Mouse (Mus musculus) intestine, embryonic 15.5 days (tissue): Measurements from ENCODE around the gene Borcs6. TPM values are rescaled to one million over a fixed set of nuclear protein-coding genes. Genes with fewer than 3 reads are reported as not detected.

Experiments used
- ATAC-seq: fragments of 200-750 bp; cut with Nextera tagmentation; 2 replicates; pipeline ENCODE4 v1.8.0; 2017; ENCODE audit warnings: moderate TSS enrichment, moderate library complexity
- H3K27ac ChIP-seq: fragments of 300-500 bp; sonication (generic); 2 replicates; pipeline ENCODE4 v1.5.1; 2015; ENCODE audit warnings: mild to moderate bottlenecking, inconsistent platforms
- H3K27me3 ChIP-seq: fragments of 300-500 bp; sonication (generic); replicated peaks from 2 replicates; pipeline ENCODE4 v1.6.1; 2015; ENCODE audit warnings: inconsistent platforms
- H3K36me3 ChIP-seq: fragments of 300-500 bp; sonication (generic); 2 replicates; pipeline ENCODE4 v1.6.1; 2015; ENCODE audit warnings: inconsistent platforms
- H3K4me1 ChIP-seq: fragments of 300-500 bp; sonication (generic); replicated peaks from 2 replicates; pipeline ENCODE4 v1.6.1; 2015; ENCODE audit warnings: inconsistent platforms
- H3K4me2 ChIP-seq: fragments of 300-500 bp; sonication (generic); replicated peaks from 2 replicates; pipeline ENCODE4 v1.6.1; 2015; ENCODE audit warnings: mild to moderate bottlenecking, inconsistent platforms
- H3K4me3 ChIP-seq: fragments of 300-500 bp; sonication (generic); replicated peaks from 2 replicates; pipeline ENCODE4 v1.5.1; 2015; ENCODE audit warnings: inconsistent platforms
- H3K9ac ChIP-seq: fragments of 300-500 bp; sonication (generic); 2 replicates; pipeline ENCODE4 v1.6.1; 2015; ENCODE audit warnings: inconsistent platforms
- H3K9me3 ChIP-seq: fragments of 300-500 bp; sonication (generic); 2 replicates; pipeline ENCODE4 v1.6.1; 2016; ENCODE audit warnings: inconsistent platforms
- WGBS: fragments of 180-500 bp; shearing (Covaris S2); methylation state at CpG from one replicate; pipeline ENCODE4 v1.1.7; 2015; 5-methylcytosine and 5-hydroxymethylcytosine counted together
- polyA plus RNA-seq: library from polyadenylated mRNA; unstranded; fragments of >200 nt; fragmentation: Nextera tagmentation; extraction: Ambion mirVana; gene quantifications from 2 replicates; pipeline ENCODE4 v1.2.1, GENCODE M21; 2015

The Borcs6 gene
- polyA plus RNA-seq, 1 experiment from 2014 or later: 8.9 TPM

GRCm38 (mm10) chr11:69094697-69095429, 35.3 kb downstream of the Borcs6 start, which contains the start of gene Per1:
TSS of gene Per1 (plus strand) at chr11:69095217.
- Histone ChIP-seq H3K4me3 (peak within 1 kb of the TSS; percentile 58), H3K36me3 (peaks cover 3% of the 10 kb centered on the region; the same call in 1 of the 2 replicates), H3K4me2 (peak within 1 kb of the TSS; percentile 86), H3K27me3 (no peaks in the 10 kb centered on the region), H3K4me1 (peaks cover 53% of the 10 kb centered on the region), H3K27ac (peak within 1 kb of the TSS; percentile 93), H3K9me3 (no peaks in the 10 kb centered on the region), H3K9ac (peak within 1 kb of the TSS; percentile 69)
- WGBS: under 1% methylated on average over 37 of the region's 37 CpGs
- peak; percentile 90 for ATAC-seq

- WGBS: 2% methylated on average over 27 of the region's 27 CpGs
- peak overlapping the region; percentile 58 for H3K4me3 ChIP-seq
Observed at GRCm38 (mm10) chr11:69095511-69096231, 36.2 kb downstream of the Borcs6 start.

GRCm38 (mm10) chr11:69096360-69096986, 37.0 kb downstream of the Borcs6 start:
- peak overlapping the region; percentile 58 for H3K4me3 ChIP-seq
- H3K27me3 ChIP-seq: no peaks in the 10 kb centered on the region
- WGBS: 12% methylated on average over 9 of the region's 9 CpGs
- H3K9me3 ChIP-seq: no peaks in the 10 kb centered on the region
- peak; percentile 7; the same call in 1 of the 2 replicates for ATAC-seq
- H3K4me2 ChIP-seq: peak overlapping the region; percentile 86
- H3K36me3 ChIP-seq: peaks cover 12% of the 10 kb centered on the region
- H3K27ac ChIP-seq: peak overlapping the region; percentile 93
- peaks cover 51% of the 10 kb centered on the region for H3K4me1 ChIP-seq
- peak overlapping the region; percentile 69 for H3K9ac ChIP-seq

More at GRCm38 (mm10) chr11:69095511-69096231, 36.2 kb downstream of the Borcs6 start:
- Histone ChIP-seq H3K36me3 (peaks cover 5% of the 10 kb centered on the region; the same call in 1 of the 2 replicates), H3K27ac (peak overlapping the region; percentile 93), H3K9ac (peak overlapping the region; percentile 69), H3K9me3 (no peaks in the 10 kb centered on the region), H3K4me2 (peak overlapping the region; percentile 86), H3K27me3 (no peaks in the 10 kb centered on the region), H3K4me1 (peaks cover 54% of the 10 kb centered on the region)
- ATAC-seq: no peak

GRCm38 (mm10) chr11:69096987-69097900, 37.7 kb downstream of the Borcs6 start:
- Histone ChIP-seq H3K4me2 (peak overlapping the region; percentile 86), H3K4me3 (peak overlapping the region; percentile 58), H3K9me3 (no peaks in the 10 kb centered on the region), H3K27ac (peak overlapping the region; percentile 93), H3K9ac (peak overlapping the region; percentile 46), H3K27me3 (no peaks in the 10 kb centered on the region), H3K36me3 (peaks cover 19% of the 10 kb centered on the region), H3K4me1 (peaks cover 48% of the 10 kb centered on the region)
- WGBS: 2% methylated on average over 29 of the region's 29 CpGs
- peak; percentile 52 for ATAC-seq

GRCm38 (mm10) chr11:69098039-69098761, 38.7 kb downstream of the Borcs6 start:
- H3K36me3 ChIP-seq: peaks cover 26% of the 10 kb centered on the region
- H3K27ac ChIP-seq: peak overlapping the region; percentile 93
- peak overlapping the region; percentile 59; the same call in 1 of the 2 replicates for H3K9ac ChIP-seq
- no peak for ATAC-seq
- no peaks in the 10 kb centered on the region for H3K9me3 ChIP-seq
- H3K4me3 ChIP-seq: peak overlapping the region; percentile 58
- 20% methylated on average over 8 of the region's 8 CpGs for WGBS
- peaks cover 48% of the 10 kb centered on the region for H3K4me1 ChIP-seq
- peak overlapping the region; percentile 86 for H3K4me2 ChIP-seq
- no peaks in the 10 kb centered on the region for H3K27me3 ChIP-seq

GRCm38 (mm10) chr11:69098762-69099091, 39.2 kb downstream of the Borcs6 start:
- peaks cover 31% of the 10 kb centered on the region for H3K36me3 ChIP-seq
- H3K4me3 ChIP-seq: peak overlapping the region; percentile 58
- peaks cover 48% of the 10 kb centered on the region for H3K4me1 ChIP-seq
- no peaks in the 10 kb centered on the region for H3K27me3 ChIP-seq
- ATAC-seq: peak; percentile 25
- H3K27ac ChIP-seq: peak overlapping the region; percentile 93
- WGBS: under 1% methylated on average over 19 of the region's 19 CpGs
- H3K9me3 ChIP-seq: no peaks in the 10 kb centered on the region
- peak overlapping the region; percentile 86 for H3K4me2 ChIP-seq
- H3K9ac ChIP-seq: peak overlapping the region; percentile 59

GRCm38 (mm10) chr11:69099177-69099914, 39.8 kb downstream of the Borcs6 start:
- Histone ChIP-seq H3K9me3 (no peaks in the 10 kb centered on the region), H3K36me3 (peaks cover 37% of the 10 kb centered on the region), H3K4me3 (peak overlapping the region; percentile 58), H3K4me1 (peaks cover 44% of the 10 kb centered on the region), H3K27ac (peak overlapping the region; percentile 93), H3K9ac (peak overlapping the region; percentile 59), H3K27me3 (no peaks in the 10 kb centered on the region), H3K4me2 (peak overlapping the region; percentile 86)
- no peak for ATAC-seq
- WGBS: under 1% methylated on average over 22 of the region's 22 CpGs

GRCm38 (mm10) chr11:69099915-69100345, 40.4 kb downstream of the Borcs6 start:
- peaks cover 43% of the 10 kb centered on the region for H3K36me3 ChIP-seq
- no peaks in the 10 kb centered on the region for H3K9me3 ChIP-seq
- H3K27me3 ChIP-seq: no peaks in the 10 kb centered on the region
- 1% methylated on average over 23 of the region's 23 CpGs for WGBS
- peak overlapping the region; percentile 86 for H3K4me2 ChIP-seq
- peak overlapping the region; percentile 93 for H3K27ac ChIP-seq
- peaks cover 44% of the 10 kb centered on the region for H3K4me1 ChIP-seq
- peak overlapping the region; percentile 58 for H3K4me3 ChIP-seq
- ATAC-seq: peak; percentile 7
- peak overlapping the region; percentile 59 for H3K9ac ChIP-seq

GRCm38 (mm10) chr11:69100639-69101360, 41.3 kb downstream of the Borcs6 start:
- Histone ChIP-seq H3K27me3 (no peaks in the 10 kb centered on the region), H3K4me3 (peak overlapping the region; percentile 58; the same call in 1 of the 2 replicates), H3K27ac (0 out of 2 replicates have a peak overlapping the region, but pooled peaks have one; percentile 93), H3K9ac (peak overlapping the region; percentile 32), H3K4me2 (peak overlapping the region; percentile 86; the same call in 1 of the 2 replicates), H3K4me1 (peaks cover 44% of the 10 kb centered on the region), H3K9me3 (no peaks in the 10 kb centered on the region), H3K36me3 (peaks cover 50% of the 10 kb centered on the region)
- WGBS: 91% methylated on average over 20 of the region's 20 CpGs
- no peak for ATAC-seq
